Mouse (Mus musculus) stomach, embryonic 15.5 days (tissue): ENCODE data around the gene Matn4. TPM values are rescaled to one million over a fixed set of nuclear protein-coding genes. Genes with fewer than 3 reads are reported as not detected.
"Not testable (repeated sequence)": the region's sequence is repeated elsewhere in the genome, so short reads cannot be mapped to it uniquely, and the experiment has no call there.

ENCODE experiments used
- ATAC-seq: fragments of 200-750 bp; cut with Nextera tagmentation; 2 replicates; pipeline ENCODE4 v1.8.0; 2017; ENCODE audit warnings: low read depth, moderate number of reproducible peaks, moderate TSS enrichment; ENCODE audit not compliant: insufficient read depth, low FRiP score
- H3K27ac ChIP-seq: fragments of 300-500 bp; sonication (generic); 2 replicates; pipeline ENCODE4 v1.5.1; 2015; ENCODE audit warnings: mild to moderate bottlenecking, inconsistent platforms
- H3K27me3 ChIP-seq: fragments of 300-500 bp; sonication (generic); replicated peaks from 2 replicates; pipeline ENCODE4 v1.6.1; 2015; ENCODE audit warnings: inconsistent platforms
- H3K36me3 ChIP-seq: fragments of 300-500 bp; sonication (generic); 2 replicates; pipeline ENCODE4 v1.6.1; 2015; ENCODE audit warnings: inconsistent platforms
- H3K4me1 ChIP-seq: fragments of 300-500 bp; sonication (generic); 2 replicates; pipeline ENCODE4 v1.6.1; 2015; ENCODE audit warnings: inconsistent platforms
- H3K4me2 ChIP-seq: fragments of 300-500 bp; sonication (generic); 2 replicates; pipeline ENCODE4 v1.6.1; 2015; ENCODE audit warnings: mild to moderate bottlenecking, inconsistent platforms
- H3K4me3 ChIP-seq: fragments of 300-500 bp; sonication (generic); replicated peaks from 2 replicates; pipeline ENCODE4 v1.5.1; 2015; ENCODE audit warnings: inconsistent platforms
- H3K9ac ChIP-seq: fragments of 300-500 bp; sonication (generic); 2 replicates; pipeline ENCODE4 v1.6.1; 2015; ENCODE audit warnings: inconsistent platforms
- H3K9me3 ChIP-seq: fragments of 300-500 bp; sonication (generic); 2 replicates; pipeline ENCODE4 v1.6.1; 2016; ENCODE audit warnings: inconsistent platforms
- WGBS: fragments of 180-500 bp; shearing (Covaris S2); methylation state at CpG from one replicate; pipeline ENCODE4 v1.1.7; 2015; 5-methylcytosine and 5-hydroxymethylcytosine counted together
- microRNA-seq: library from miRNA; unstranded; fragments of <30 nt; microRNA quantifications from one replicate; pipeline ENCODE4, GENCODE M21; 2016
- polyA plus RNA-seq: library from polyadenylated mRNA; unstranded; fragments of >200 nt; fragmentation: Nextera tagmentation; extraction: Ambion mirVana; gene quantifications from 2 replicates; pipeline ENCODE4 v1.2.1, GENCODE M21; 2015

Matn4 gene
- polyA plus RNA-seq, 1 experiment from 2014 or later, result 12.4 TPM

GRCm38 (mm10) chr2:164359031-164359430 is 45.9 kb downstream of the Matn4 start:
- Histone ChIP-seq H3K4me1 (no peaks in the 10 kb centered on the region), H3K4me2 (no peak overlapping the region), H3K4me3 (no peak overlapping the region), H3K9me3 (no peaks in the 10 kb centered on the region), H3K27me3 (no peaks in the 10 kb centered on the region), H3K9ac (no peak overlapping the region), H3K27ac (no peak overlapping the region), H3K36me3 (no peaks in the 10 kb centered on the region)
- no peak for ATAC-seq
- 80% methylated on average over 5 of the region's 5 CpGs for WGBS

GRCm38 (mm10) chr2:164358373-164358772 is 46.6 kb downstream of the Matn4 start:
- Histone ChIP-seq H3K9me3 (no peaks in the 10 kb centered on the region), H3K36me3 (no peaks in the 10 kb centered on the region), H3K9ac (no peak overlapping the region), H3K4me2 (no peak overlapping the region), H3K4me1 (no peaks in the 10 kb centered on the region), H3K27ac (no peak overlapping the region), H3K4me3 (no peak overlapping the region), H3K27me3 (no peaks in the 10 kb centered on the region)
- no peak for ATAC-seq
- 84% methylated on average over 3 of the region's 3 CpGs for WGBS

- Histone ChIP-seq H3K27me3 (no peaks in the 10 kb centered on the region), H3K4me2 (no peak overlapping the region), H3K9ac (no peak overlapping the region), H3K36me3 (no peaks in the 10 kb centered on the region), H3K9me3 (no peaks in the 10 kb centered on the region), H3K4me3 (no peak overlapping the region), H3K27ac (no peak overlapping the region), H3K4me1 (no peaks in the 10 kb centered on the region)
- no peak for ATAC-seq
- 68% methylated on average over 11 of the region's 11 CpGs for WGBS
Measured at GRCm38 (mm10) chr2:164356177-164356967, 48.6 kb downstream of the Matn4 start.

- no peaks in the 10 kb centered on the region for H3K27me3 ChIP-seq
- WGBS, result 77% methylated on average over 11 of the region's 11 CpGs
- H3K36me3 ChIP-seq, result no peaks in the 10 kb centered on the region
- H3K4me2 ChIP-seq, result no peak overlapping the region
- H3K9ac ChIP-seq, result no peak overlapping the region
- no peak overlapping the region for H3K4me3 ChIP-seq
- no peak for ATAC-seq
- no peak overlapping the region for H3K27ac ChIP-seq
- no peaks in the 10 kb centered on the region for H3K4me1 ChIP-seq
- no peaks in the 10 kb centered on the region for H3K9me3 ChIP-seq
Measured at GRCm38 (mm10) chr2:164353356-164353755, 51.6 kb downstream of the Matn4 start.

GRCm38 (mm10) chr2:164352697-164353096 is 52.3 kb downstream of the Matn4 start:
- 85% methylated on average over 3 of the region's 3 CpGs for WGBS
- Histone ChIP-seq H3K27me3 (no peaks in the 10 kb centered on the region), H3K4me1 (no peaks in the 10 kb centered on the region), H3K9me3 (no peaks in the 10 kb centered on the region), H3K4me2 (no peak overlapping the region), H3K27ac (no peak overlapping the region), H3K4me3 (no peak overlapping the region), H3K9ac (no peak overlapping the region), H3K36me3 (no peaks in the 10 kb centered on the region)
- ATAC-seq, result no peak

- no peaks in the 10 kb centered on the region for H3K4me1 ChIP-seq
- H3K9me3 ChIP-seq, result no peaks in the 10 kb centered on the region
- H3K36me3 ChIP-seq, result no peaks in the 10 kb centered on the region
- H3K4me2 ChIP-seq, result no peak overlapping the region
- WGBS, result 85% methylated on average over 3 of the region's 3 CpGs
- no peak overlapping the region for H3K4me3 ChIP-seq
- H3K27ac ChIP-seq, result no peak overlapping the region
- H3K27me3 ChIP-seq, result no peaks in the 10 kb centered on the region
- ATAC-seq, result no peak
- no peak overlapping the region for H3K9ac ChIP-seq
Measured at GRCm38 (mm10) chr2:164348980-164349379, 56.0 kb downstream of the Matn4 start.

- H3K4me2 ChIP-seq, H3K9me3 ChIP-seq, H3K4me1 ChIP-seq, H3K4me3 ChIP-seq, H3K27ac ChIP-seq, H3K9ac ChIP-seq, H3K36me3 ChIP-seq, H3K27me3 ChIP-seq, ATAC-seq: not testable (repeated sequence)
Measured at GRCm38 (mm10) chr2:164347697-164348096, 57.3 kb downstream of the Matn4 start.

GRCm38 (mm10) chr2:164343732-164344131 is 61.2 kb downstream of the Matn4 start:
- H3K4me2 ChIP-seq, H3K27me3 ChIP-seq, H3K4me1 ChIP-seq, H3K36me3 ChIP-seq, H3K9me3 ChIP-seq, ATAC-seq, H3K4me3 ChIP-seq, H3K27ac ChIP-seq, H3K9ac ChIP-seq: not testable (repeated sequence)
- 67% methylated on average over 1 of the region's 1 CpGs for whole genome bisulfite sequencing

Small RNA genes lying within 50 kb of the gene (microRNA-seq; reads per million reads assigned to microRNA genes)
- not detected for gene Mir7678

Other genes with a start within 250 kb of the Matn4 start
- 0.14 and 0.28 TPM in 2 replicates for gene Kcns1, start 234.0 kb downstream of the Matn4 start, polyA plus RNA-seq
- gene Wfdc5, start 222.4 kb downstream of the Matn4 start, polyA plus RNA-seq, result 0.70 and 2.6 TPM in 2 replicates
- not detected in 2 replicates for gene Wfdc12, start 214.6 kb downstream of the Matn4 start, polyA plus RNA-seq
- gene Wfdc15a, start 205.0 kb downstream of the Matn4 start, polyA plus RNA-seq, result not detected in 2 replicates
- 50.4 and 55.9 TPM in 2 replicates for gene Wfdc15b, start 183.5 kb downstream of the Matn4 start, polyA plus RNA-seq
- not detected in 2 replicates for gene Svs2, start 166.7 kb downstream of the Matn4 start, polyA plus RNA-seq
- not detected in 2 replicates for gene Svs3b, start 148.5 kb downstream of the Matn4 start, polyA plus RNA-seq
- gene Svs4, start 126.7 kb downstream of the Matn4 start, polyA plus RNA-seq, result not detected in 2 replicates
- gene Svs3a, start 115.9 kb downstream of the Matn4 start, polyA plus RNA-seq, result not detected in 2 replicates
- not detected in 2 replicates for gene Svs6, start 88.4 kb downstream of the Matn4 start, polyA plus RNA-seq
- gene Svs5, start 72.4 kb downstream of the Matn4 start, polyA plus RNA-seq, result not detected in 2 replicates
- 5.2 and 12.0 TPM in 2 replicates for gene Slpi, start 16.1 kb downstream of the Matn4 start, polyA plus RNA-seq
- 49.2 and 72.3 TPM in 2 replicates for gene Rbpjl, start 2.0 kb downstream of the Matn4 start, polyA plus RNA-seq
- gene Sdc4, start 38.7 kb upstream of the Matn4 start, polyA plus RNA-seq, result 132 and 135 TPM in 2 replicates
- 60.6 and 61.8 TPM in 2 replicates for gene Sys1, start 51.8 kb upstream of the Matn4 start, polyA plus RNA-seq
- 17.9 and 18.1 TPM in 2 replicates for gene Gm20458, start 55.8 kb upstream of the Matn4 start, polyA plus RNA-seq
- gene Trp53tg5, start 68.6 kb upstream of the Matn4 start, polyA plus RNA-seq, result 0.14 TPM in 1 of 2 replicates, not detected in the other
- 6.5 and 10.4 TPM in 2 replicates for gene Dbndd2, start 80.9 kb upstream of the Matn4 start, polyA plus RNA-seq
- gene Pigt, start 92.4 kb upstream of the Matn4 start, polyA plus RNA-seq, result 67.0 and 67.5 TPM in 2 replicates
- gene Wfdc2, start 157.3 kb upstream of the Matn4 start, polyA plus RNA-seq, result 162 and 175 TPM in 2 replicates
- not detected in 2 replicates for gene Spint3, start 168.3 kb upstream of the Matn4 start, polyA plus RNA-seq
- 1.0 and 1.5 TPM in 2 replicates for gene Wfdc6a, start 180.3 kb upstream of the Matn4 start, polyA plus RNA-seq
- not detected in 2 replicates for gene Eppin, start 188.4 kb upstream of the Matn4 start, polyA plus RNA-seq
- gene Wfdc6b, start 208.4 kb upstream of the Matn4 start, polyA plus RNA-seq, result not detected in 2 replicates
- gene Wfdc8, start 208.5 kb upstream of the Matn4 start, polyA plus RNA-seq, result not detected in 2 replicates
- not detected in 2 replicates for gene Wfdc16, start 233.6 kb upstream of the Matn4 start, polyA plus RNA-seq